Mouse (Mus musculus): ENCODE data around the gene Lef1. TPM values are rescaled to one million over a fixed set of nuclear protein-coding genes. Genes with fewer than 3 reads are reported as not detected.

The Lef1 gene
- polyA plus RNA-seq, 1 experiment = not detected

GRCm38 (mm10) chr3:131136455-131136854 is 26.2 kb downstream of the Lef1 start:
- TF ChIP-seq POLR2A (IDR thresholded peaks at IDR 0.05; ENCODE audit: borderline replicate concordance, low read depth, low read length) = no peak
- TF ChIP-seq CTCF (IDR thresholded peaks at IDR 0.05; ENCODE audit: low read depth, low read length) = no peak
- Histone ChIP-seq H3K4me1 (ENCODE audit: control insufficient read depth, insufficient read depth, low read length) (peaks cover 12% of the 10 kb centered on the region), H3K27ac (ENCODE audit: insufficient read depth, low read depth, low read length) (no peak overlapping the region), H3K4me3 (ENCODE audit: insufficient read depth, low read length) (no peak overlapping the region)

GRCm38 (mm10) chr3:131137119-131137781 is 27.0 kb downstream of the Lef1 start:
- Histone ChIP-seq H3K4me3 (ENCODE audit: insufficient read depth, low read length) (no peak overlapping the region), H3K4me1 (ENCODE audit: control insufficient read depth, insufficient read depth, low read length) (peaks cover 12% of the 10 kb centered on the region), H3K27ac (ENCODE audit: insufficient read depth, low read depth, low read length) (no peak overlapping the region)
- TF ChIP-seq CTCF (IDR thresholded peaks at IDR 0.05; ENCODE audit: low read depth, low read length) (no peak), POLR2A (IDR thresholded peaks at IDR 0.05; ENCODE audit: borderline replicate concordance, low read depth, low read length) (no peak)

- Histone ChIP-seq H3K4me1 (ENCODE audit: control insufficient read depth, insufficient read depth, low read length) (peaks cover 12% of the 10 kb centered on the region), H3K27ac (ENCODE audit: insufficient read depth, low read depth, low read length) (no peak overlapping the region), H3K4me3 (ENCODE audit: insufficient read depth, low read length) (no peak overlapping the region)
- no peak for TF ChIP-seq CTCF (IDR thresholded peaks at IDR 0.05; ENCODE audit: low read depth, low read length)
Measured at GRCm38 (mm10) chr3:131138224-131138623, 28.0 kb downstream of the Lef1 start.

GRCm38 (mm10) chr3:131138797-131139196 is 28.5 kb downstream of the Lef1 start:
- H3K27ac ChIP-seq (ENCODE audit: insufficient read depth, low read depth, low read length) = no peak overlapping the region

GRCm38 (mm10) chr3:131139345-131140090 is 29.2 kb downstream of the Lef1 start:
- Histone ChIP-seq H3K27ac (ENCODE audit: insufficient read depth, low read depth, low read length) (0 out of 2 replicates have a peak overlapping the region, but pooled peaks have one; percentile 1), H3K4me1 (ENCODE audit: control insufficient read depth, insufficient read depth, low read length) (peaks cover 12% of the 10 kb centered on the region), H3K4me3 (ENCODE audit: insufficient read depth, low read length) (no peak overlapping the region)
- no peak for TF ChIP-seq CTCF (IDR thresholded peaks at IDR 0.05; ENCODE audit: low read depth, low read length)

More at GRCm38 (mm10) chr3:131138797-131139196, 28.5 kb downstream of the Lef1 start:
- Histone ChIP-seq H3K4me3 (ENCODE audit: insufficient read depth, low read length) (no peak overlapping the region), H3K4me1 (ENCODE audit: control insufficient read depth, insufficient read depth, low read length) (peaks cover 12% of the 10 kb centered on the region)
- no peak for TF ChIP-seq POLR2A (IDR thresholded peaks at IDR 0.05; ENCODE audit: borderline replicate concordance, low read depth, low read length)
- no peak for TF ChIP-seq CTCF (IDR thresholded peaks at IDR 0.05; ENCODE audit: low read depth, low read length)

DNA sequence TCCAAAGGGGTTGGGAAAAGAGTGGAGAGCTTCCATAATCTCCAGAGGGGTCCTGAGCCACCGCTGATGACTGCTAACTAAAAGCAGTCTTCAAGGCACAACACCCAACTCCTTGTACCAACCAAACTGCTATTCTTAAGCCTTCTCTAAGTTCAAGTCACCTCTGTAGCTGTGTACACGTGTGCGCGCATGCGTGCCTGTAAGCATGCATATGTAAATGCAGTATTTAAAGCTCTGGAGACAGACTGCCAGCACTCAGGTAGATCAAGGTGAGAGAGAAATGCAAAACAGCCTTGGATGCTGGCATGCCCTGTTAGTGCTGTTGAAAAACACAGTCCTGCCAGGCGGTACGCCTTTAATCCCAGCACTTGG is 29.8 kb downstream of the Lef1 start:
- TF ChIP-seq POLR2A (IDR thresholded peaks at IDR 0.05; ENCODE audit: borderline replicate concordance, low read depth, low read length) (no peak), CTCF (IDR thresholded peaks at IDR 0.05; ENCODE audit: low read depth, low read length) (no peak)
- Histone ChIP-seq H3K27ac (ENCODE audit: insufficient read depth, low read depth, low read length) (0 out of 2 replicates have a peak overlapping the region, but pooled peaks have one; percentile 1), H3K4me3 (ENCODE audit: insufficient read depth, low read length) (no peak overlapping the region), H3K4me1 (ENCODE audit: control insufficient read depth, insufficient read depth, low read length) (peaks cover 12% of the 10 kb centered on the region)

DNA sequence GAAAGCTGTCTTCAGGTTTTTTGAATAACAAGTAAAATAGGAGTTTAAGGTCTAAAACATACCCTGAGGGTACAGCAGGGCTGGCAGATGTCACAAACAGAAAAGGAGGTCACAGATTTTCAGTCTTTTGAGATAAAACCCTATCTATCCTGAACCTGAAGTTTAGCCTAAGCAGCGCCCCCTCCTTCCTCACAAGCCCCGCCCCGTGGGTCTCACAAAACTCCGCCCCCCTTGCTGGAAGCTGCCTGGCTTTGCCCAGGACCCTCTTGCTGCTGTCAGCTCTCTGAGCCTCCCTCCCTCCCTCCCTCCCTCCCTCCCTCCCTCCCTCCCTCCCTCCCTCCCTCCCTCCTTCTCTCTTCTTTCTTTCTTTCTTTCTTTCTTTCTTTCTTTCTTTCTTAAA is 31.3 kb downstream of the Lef1 start:
- H3K27ac ChIP-seq (ENCODE audit: insufficient read depth, low read depth, low read length) = no peak overlapping the region
- TF ChIP-seq POLR2A (IDR thresholded peaks at IDR 0.05; ENCODE audit: borderline replicate concordance, low read depth, low read length) (no peak), CTCF (IDR thresholded peaks at IDR 0.05; ENCODE audit: low read depth, low read length) (no peak)

GRCm38 (mm10) chr3:131144250-131144649 is 34.0 kb downstream of the Lef1 start:
- Histone ChIP-seq H3K4me3 (ENCODE audit: insufficient read depth, low read length) (no peak overlapping the region), H3K4me1 (ENCODE audit: control insufficient read depth, insufficient read depth, low read length) (peaks cover 12% of the 10 kb centered on the region), H3K27ac (ENCODE audit: insufficient read depth, low read depth, low read length) (no peak overlapping the region)
- no peak for TF ChIP-seq POLR2A (IDR thresholded peaks at IDR 0.05; ENCODE audit: borderline replicate concordance, low read depth, low read length)
- TF ChIP-seq CTCF (IDR thresholded peaks at IDR 0.05; ENCODE audit: low read depth, low read length) = no peak

More for the DNA sequence above, 31.3 kb downstream of the Lef1 start:
- peaks cover 12% of the 10 kb centered on the region for H3K4me1 ChIP-seq (ENCODE audit: control insufficient read depth, insufficient read depth, low read length)
- no peak overlapping the region for H3K4me3 ChIP-seq (ENCODE audit: insufficient read depth, low read length)

GRCm38 (mm10) chr3:131152921-131153320 is 42.6 kb downstream of the Lef1 start:
- TF ChIP-seq POLR2A (IDR thresholded peaks at IDR 0.05; ENCODE audit: borderline replicate concordance, low read depth, low read length) (no peak), CTCF (IDR thresholded peaks at IDR 0.05; ENCODE audit: low read depth, low read length) (no peak)
- no peak overlapping the region for H3K27ac ChIP-seq (ENCODE audit: insufficient read depth, low read depth, low read length)
- no peak overlapping the region for H3K4me3 ChIP-seq (ENCODE audit: insufficient read depth, low read length)
- H3K4me1 ChIP-seq (ENCODE audit: control insufficient read depth, insufficient read depth, low read length) = no peaks in the 10 kb centered on the region

DNA sequence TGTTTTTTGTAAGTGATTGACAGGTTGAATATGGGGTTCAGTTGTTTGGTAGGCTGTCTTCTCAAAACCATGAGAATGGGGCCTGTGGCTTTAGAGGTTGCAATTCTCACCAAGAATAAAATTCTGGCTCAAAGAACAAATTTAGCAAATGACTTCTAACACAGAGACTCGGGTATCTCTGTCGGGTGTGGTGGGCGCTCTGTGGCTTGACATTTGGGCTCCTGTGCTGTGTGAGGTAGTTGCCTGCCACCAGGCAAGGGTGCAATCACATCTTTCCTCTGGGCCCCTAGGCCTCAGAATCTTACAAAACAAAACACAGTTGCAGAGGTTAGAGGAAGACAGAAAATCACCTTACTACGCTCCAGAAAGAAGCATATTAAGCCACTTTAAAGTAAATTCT is 43.6 kb downstream of the Lef1 start:
- Histone ChIP-seq H3K27ac (ENCODE audit: insufficient read depth, low read depth, low read length) (no peak overlapping the region), H3K4me3 (ENCODE audit: insufficient read depth, low read length) (no peak overlapping the region), H3K4me1 (ENCODE audit: control insufficient read depth, insufficient read depth, low read length) (no peaks in the 10 kb centered on the region)
- TF ChIP-seq CTCF (IDR thresholded peaks at IDR 0.05; ENCODE audit: low read depth, low read length) (no peak), POLR2A (IDR thresholded peaks at IDR 0.05; ENCODE audit: borderline replicate concordance, low read depth, low read length) (no peak)

Data from bone marrow macrophage, adult 2 months (primary cell).